Mouse (Mus musculus) MN1 (cell line): ENCODE data around the gene Mme.

Experiments
- DNase-seq: peaks from one replicate; pipeline ENCODE4 v3.0.0-alpha.2; 2016; ENCODE audit warnings: low spot score

Gene Mme

DNA sequence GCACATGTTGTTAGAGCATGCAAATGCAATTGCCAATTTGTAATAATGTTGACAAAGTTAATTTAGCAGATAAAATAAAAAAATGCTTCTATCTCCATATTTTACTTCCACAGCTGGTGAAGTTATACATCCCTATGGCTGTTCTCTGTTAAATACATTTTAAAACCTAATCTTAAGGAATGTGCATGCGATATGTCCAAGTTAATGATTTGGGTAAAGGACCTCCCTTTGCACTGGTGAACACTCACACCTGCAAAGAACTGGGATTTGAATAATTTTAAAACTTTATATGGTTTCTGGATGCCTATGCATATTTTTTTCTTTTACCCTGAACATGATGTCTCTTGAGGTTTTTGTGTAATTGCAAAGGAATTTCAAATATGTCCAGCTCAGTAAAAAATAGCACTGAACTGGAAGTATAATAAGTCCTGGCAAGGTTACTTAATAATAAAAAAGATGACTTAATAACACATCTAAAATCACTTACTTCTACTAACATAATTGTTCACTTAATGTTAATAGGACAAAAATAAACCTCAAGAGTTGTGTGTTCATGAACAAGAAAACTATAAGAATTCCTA, 110.4 kb downstream of the Mme start:
- DNase-seq: no peak

DNA sequence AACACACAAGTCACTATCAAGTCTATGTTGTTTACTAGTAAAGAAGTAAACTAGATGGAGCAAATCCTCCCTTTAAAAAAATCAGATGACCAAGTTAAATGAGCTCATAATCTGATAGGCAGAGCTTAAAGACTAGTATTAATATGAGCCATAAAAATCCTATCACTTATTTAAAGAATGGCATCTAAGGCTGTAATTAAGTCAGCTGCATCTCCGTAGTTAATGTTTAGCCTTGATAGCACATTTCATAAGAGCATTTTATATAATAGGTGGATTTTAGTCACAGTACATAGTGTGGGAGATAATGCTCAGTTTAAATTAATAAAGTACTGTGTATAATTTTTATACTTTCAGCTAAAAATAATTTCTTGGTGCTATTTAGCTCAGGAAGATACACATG, 118.2 kb downstream of the Mme start:
- DNase-seq: no peak

DNA sequence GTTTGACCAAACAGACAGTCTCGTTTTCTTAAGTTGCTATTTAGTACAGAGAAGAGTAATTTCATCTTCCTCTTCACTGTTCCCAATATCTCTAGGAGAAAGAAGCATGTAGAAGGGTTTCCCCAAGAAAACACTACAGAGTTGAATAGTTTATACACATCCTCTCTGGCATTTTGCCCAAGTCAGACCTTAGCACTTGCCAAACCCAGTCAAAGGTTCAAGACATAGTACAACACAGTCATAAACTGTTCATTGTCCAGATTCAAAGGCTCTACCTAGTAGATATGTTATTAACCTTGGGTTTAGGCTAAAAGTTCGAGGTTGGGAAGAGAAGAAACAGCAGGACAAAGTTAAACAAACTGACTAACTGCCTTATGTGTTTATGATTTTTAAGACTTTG, 143.7 kb downstream of the Mme start:
- DNase-seq: no peak

DNA sequence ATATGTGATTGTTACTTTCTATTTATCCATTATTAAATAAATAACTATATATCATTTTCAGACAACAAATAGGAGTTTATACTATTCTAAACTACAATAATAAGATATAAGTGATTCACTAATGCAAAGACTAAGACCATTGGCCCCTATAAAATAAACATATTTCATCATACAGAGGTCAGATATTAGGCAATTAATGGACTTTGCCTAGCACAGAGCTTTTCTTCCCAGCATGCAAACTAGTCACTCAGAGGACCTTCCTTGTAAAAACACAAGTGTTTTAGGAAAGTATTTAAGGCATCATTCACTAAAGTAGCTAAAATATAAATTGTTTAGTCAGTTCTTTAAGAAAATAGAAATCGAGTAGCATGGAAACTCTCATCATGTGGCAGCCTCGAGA, 149.4 kb downstream of the Mme start:
- no peak for DNase-seq

DNA sequence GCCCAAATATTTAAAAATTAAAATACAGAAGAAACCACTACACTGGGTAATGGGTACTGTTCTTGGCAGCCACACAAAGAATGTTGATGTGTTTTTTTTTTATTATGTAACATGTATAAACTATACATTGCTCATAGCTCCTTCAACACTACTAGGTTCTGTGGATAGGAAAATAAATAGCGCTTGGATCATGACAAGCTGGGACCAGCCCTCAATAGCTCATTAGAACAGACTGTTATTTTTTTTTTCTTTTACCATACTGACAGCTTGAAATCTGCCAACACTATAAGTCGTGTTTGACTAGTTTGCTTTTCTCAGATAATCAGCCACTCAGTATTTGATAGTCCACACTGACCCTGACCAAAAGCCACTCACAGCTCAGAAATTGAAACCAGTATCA, 150.0 kb downstream of the Mme start:
- DNase-seq: no peak

DNA sequence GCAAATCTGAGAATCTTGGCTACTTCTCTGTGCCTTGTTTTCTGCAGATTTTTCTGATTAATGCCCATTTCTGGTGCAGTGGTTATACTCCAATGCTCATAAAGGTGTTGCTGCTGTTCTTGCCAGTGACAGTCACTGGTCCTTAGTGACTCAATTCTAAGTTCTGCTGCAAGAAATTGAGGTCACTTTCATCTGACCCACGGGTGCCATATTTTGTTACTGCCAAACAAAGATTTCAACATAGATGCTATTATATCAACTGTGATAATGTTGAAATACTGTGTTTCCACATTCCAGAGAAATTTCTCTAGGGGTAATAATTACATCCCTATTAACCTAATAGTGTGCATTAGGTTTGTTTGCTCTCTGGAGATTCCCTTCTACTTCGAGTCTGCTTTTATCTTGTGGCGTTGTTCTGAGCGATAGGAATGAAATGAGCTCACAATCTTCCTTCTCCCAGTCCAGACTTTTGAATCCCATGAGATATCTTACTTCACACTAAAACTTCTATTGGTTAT, 153.1 kb downstream of the Mme start:
- no peak for DNase-seq

DNA sequence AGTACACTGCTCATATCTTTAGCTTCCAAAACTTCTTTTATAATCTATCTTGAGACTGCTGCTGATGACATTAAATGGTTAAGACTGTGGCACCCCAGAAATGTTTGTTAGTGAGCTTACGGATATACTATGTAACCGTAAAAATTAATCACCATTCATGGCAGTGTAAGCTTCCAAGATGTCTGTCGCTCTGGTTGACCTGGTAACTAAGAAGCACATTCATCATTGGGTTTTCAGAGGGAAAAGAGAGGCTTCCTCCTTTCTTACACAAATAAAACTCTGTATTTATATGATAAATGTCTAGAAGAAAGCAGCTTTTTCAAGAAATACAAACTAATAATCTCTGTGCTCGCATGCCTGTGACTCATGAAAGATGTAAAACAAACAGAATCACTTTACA, 156.8 kb downstream of the Mme start:
- DNase-seq: no peak

DNA sequence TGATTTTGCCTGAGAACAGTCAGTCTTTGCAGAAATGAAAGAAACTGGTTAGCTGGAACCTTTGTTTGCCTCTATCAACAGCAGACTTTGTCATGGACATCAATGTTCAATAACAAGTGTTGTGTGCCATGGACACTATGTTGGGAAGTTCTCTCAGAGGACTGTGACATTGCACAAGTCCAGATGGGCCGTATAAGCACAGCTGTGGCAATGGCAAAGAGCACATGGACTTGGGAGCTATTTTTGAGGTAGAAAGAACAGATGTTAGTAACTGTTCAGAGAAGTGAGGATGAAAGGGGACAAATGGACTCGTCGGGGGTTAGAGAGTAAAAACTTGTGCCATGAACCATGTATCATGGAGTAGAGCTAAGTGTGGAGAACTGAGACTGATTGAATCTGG, 165.1 kb downstream of the Mme start:
- DNase-seq: no peak

DNA sequence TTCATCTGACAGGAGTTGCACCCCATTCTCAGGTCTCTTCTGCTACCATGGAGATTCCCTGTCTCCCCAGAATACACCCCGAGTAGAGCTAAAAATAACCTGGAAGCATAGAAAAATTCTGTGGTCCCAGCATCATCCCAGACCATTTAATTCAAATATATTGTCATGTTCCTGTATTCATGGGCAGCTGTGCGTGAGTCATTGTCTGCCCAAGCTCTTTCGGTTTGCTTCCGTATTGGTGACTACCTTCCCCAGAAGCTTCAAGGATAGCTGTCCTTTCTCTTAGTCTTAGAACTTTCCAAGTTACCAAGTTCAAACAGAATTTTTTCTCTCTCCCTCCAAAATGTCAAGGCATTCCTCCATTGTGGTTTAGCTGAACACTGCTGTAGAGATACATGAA, 169.7 kb downstream of the Mme start:
- DNase-seq: no peak

DNA sequence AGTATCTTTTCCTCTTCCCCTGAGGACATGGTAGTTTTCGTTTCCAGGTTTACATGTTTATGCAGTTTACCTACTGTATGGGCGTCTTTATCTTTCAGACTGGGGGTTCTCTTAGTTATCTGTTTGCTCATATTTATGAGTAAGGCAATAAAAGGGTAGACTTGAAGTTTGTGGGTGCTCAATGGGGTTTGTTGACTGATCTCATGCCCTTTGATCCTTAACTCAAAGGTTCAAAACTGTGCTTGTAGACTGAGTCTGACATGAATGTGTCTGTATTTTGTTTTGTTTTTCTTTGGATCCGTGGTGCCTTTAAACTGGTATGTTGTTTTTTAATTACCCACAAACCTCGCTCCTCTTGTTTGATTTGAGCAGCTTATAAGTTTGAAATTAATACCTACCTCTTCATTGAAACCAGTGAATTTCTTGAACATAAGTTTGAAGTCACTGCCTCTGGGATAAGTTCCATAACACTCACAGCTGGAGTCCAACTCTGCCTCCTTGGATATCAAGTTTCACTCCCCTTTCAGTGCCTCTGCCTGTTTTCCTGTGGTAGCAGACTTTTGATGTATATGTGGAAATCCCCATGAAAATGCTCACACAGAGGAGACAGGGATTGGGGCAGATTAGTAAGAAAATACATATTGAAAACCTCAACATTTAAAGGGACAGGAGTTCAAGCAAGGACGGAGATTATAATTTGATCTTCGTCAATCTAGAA, 171.0 kb downstream of the Mme start:
- no peak for DNase-seq

DNA sequence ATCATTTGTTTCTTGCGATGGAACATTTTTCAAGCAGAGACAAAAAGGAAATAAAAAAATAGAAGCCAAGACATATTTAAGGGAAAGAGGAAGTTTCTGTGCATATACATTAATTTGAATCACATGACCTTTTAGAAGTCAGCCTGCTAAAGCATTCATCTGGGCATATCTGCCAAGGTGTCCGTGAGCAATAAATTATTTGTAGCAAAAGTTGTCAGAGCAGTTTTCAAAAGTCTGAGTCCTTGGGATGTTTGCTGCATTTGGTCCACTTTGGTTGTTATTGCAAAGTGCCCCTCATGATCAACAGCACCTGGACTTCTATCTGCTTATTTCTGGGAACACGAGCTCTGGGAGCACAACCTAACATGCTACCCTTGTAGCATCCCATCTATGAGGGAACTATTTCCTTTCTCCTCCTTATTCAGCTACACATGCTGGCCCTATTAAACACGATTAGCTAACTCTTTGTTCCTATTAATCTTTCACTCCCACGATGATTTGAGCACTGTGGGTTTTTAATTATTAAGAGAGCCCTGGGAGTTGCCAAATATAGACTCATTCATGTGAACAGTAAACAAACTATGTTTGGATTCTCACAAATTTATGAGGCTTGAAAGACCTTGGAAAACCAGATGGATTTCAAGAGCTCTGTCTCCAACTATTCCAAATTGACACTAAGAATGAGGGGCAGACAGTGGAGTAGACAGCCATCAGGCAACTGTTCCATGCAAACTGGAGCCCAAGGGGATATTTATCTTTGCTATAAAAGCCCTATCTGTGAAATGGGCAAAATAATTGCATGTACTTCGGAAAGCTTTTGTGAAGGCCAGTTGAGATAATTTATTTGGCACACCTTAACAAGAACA, 171.9 kb downstream of the Mme start:
- DNase-seq: no peak

DNA sequence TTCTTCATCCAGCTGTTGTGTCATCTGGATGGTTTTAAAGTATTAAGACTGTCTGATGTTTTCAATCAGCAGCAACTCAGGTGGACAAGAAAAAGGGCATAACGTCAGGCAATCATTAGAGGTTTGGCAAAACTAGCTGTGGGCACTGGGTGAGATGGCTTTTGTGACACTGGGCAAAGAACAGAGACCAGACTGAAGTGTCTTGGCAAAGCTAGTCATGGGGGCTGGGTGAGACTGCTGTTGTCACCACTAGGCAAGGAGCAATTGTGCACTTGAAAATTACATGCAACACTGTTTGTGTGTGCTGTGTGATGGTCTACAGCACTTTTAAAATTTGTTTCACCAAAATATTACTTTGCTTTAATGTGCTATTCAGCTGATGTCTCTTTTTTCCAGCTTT, 175.9 kb downstream of the Mme start:
- no peak for DNase-seq

DNA sequence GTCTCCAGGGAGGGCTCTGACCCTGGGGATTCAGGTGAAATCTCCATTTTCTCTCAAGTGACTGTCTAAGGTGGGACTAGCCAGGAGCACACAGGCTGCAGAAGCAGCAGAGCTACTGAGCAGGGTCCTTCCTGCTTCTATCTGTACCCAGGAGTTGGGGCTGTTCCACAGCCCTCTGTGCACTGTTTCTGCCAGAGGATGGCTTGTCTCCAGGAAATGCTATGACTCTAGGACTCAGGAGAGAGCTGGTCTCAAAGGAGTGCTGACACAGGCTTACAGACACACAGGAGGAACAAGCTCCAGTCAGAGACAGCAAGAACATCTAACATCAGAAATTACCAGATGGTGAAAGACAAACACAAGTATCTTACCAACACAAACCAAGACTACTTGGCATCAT, 176.4 kb downstream of the Mme start:
- DNase-seq: no peak

DNA sequence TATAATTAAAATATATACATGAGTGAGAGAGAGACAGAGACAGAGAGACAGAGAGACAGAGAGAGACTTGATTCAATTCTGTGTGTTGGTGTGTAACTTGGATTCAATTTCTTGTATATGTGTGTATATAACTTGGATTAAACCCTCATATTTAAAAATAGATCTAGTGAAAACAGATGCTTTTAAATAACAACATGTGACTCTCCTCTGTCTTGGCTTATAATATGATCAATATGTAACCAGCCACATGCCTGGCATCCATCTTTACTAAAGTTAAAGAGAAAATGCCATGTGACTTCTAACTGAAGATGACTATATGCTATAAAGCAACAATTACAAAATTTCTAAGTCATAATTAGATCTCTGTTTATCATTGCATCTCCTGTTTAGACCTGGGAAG, 182.2 kb downstream of the Mme start:
- DNase-seq: no peak
